Mouse (Mus musculus): ENCODE measurements around the gene Epha2. TPM values are rescaled to one million over a fixed set of nuclear protein-coding genes. Genes with fewer than 3 reads are reported as not detected.
A peak's percentile ranks its signal among the peaks of the same experiment; 100 is the strongest.

The Epha2 gene
- polyA plus RNA-seq, 1 experiment from 2014 or later = 1.7 TPM

DNA sequence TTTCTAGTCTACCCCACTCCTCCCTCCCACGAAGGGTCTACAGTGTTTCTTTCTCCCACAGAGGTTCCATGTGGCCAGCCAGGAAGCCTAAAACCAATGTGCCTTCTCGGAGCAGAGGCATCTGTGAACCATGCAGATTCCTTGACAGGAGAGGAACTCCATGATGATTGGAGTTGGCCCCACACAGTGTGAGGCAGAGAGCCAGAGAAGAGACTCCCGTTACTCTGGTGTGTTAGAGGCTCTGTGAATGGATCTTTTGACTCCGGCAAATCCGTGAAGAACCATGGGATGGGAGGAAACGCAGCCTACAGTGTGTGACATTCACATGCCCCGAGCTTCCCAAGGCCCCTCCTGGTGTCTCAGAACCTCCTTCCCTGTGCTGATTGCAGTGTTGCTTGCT lies 42.5 kb downstream of the Epha2 start:
- Histone ChIP-seq H3K36me3 (no peaks in the 10 kb centered on the region), H3K4me1 (replicated peaks) (peaks cover 10% of the 10 kb centered on the region), H3K4me3 (no peak overlapping the region), H3K27me3 (no peaks in the 10 kb centered on the region), H3K4me2 (no peak overlapping the region), H3K9me3 (no peaks in the 10 kb centered on the region), H3K9ac (no peak overlapping the region), H3K27ac (replicated peaks) (no peak overlapping the region)
- ATAC-seq (ENCODE audit: low read depth) = no peak
- 59% methylated on average over 7 of the region's 7 CpGs for WGBS

DNA sequence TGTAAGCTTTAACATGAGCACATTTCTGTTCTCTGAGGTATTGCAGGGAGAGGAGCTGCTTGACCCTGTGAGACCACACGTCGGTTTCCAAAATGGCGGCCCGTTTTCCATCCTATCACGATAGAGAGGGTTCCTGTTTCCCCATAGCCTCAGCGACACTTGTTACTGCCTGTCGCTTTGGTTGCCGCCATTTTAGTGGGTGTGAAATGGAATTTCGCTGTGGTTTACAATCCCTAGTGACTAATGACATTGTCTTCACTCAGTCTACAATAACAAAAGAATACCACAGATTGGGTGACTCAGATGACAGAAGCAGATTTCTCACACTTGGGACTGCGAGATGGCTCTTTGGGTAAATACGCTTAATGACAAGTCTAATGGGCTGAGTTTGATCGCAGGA lies 44.2 kb downstream of the Epha2 start:
- H3K4me1 ChIP-seq (replicated peaks) = no peaks in the 10 kb centered on the region
- no peak overlapping the region for H3K4me3 ChIP-seq
- H3K4me2 ChIP-seq = no peak overlapping the region
- H3K27ac ChIP-seq (replicated peaks) = no peak overlapping the region
- no peaks in the 10 kb centered on the region for H3K27me3 ChIP-seq
- no peaks in the 10 kb centered on the region for H3K9me3 ChIP-seq
- no peaks in the 10 kb centered on the region for H3K36me3 ChIP-seq
- 87% methylated on average over 12 of the region's 12 CpGs for WGBS
- no peak overlapping the region for H3K9ac ChIP-seq
- no peak for ATAC-seq (ENCODE audit: low read depth)

DNA sequence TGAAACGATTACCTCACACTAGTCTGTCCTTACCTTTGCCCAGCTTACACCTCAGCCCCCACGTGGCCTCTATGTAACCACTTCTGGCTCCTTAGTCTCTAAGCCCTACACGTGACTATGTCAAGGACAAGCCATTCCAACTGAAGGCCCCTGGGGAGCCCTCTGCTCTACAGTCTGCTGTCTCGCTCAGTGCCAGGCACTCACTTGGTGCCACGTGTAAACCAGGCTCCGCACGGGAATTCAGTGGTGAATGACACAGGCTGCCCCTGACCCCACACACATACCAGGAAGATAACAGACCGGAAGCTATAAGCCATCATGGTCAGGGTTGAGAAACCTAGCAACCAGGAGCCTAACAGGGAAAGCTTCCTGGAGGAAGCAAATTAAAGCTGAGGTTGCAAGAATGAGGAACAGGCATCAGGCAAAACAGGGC lies 46.3 kb downstream of the Epha2 start:
- H3K27me3 ChIP-seq = no peaks in the 10 kb centered on the region
- H3K9me3 ChIP-seq = no peaks in the 10 kb centered on the region
- H3K4me2 ChIP-seq = no peak overlapping the region
- ATAC-seq (ENCODE audit: low read depth) = no peak
- H3K27ac ChIP-seq (replicated peaks) = no peak overlapping the region
- no peaks in the 10 kb centered on the region for H3K4me1 ChIP-seq (replicated peaks)
- 62% methylated on average over 8 of the region's 8 CpGs for WGBS
- no peak overlapping the region for H3K4me3 ChIP-seq
- H3K9ac ChIP-seq = no peak overlapping the region
- no peaks in the 10 kb centered on the region for H3K36me3 ChIP-seq

DNA sequence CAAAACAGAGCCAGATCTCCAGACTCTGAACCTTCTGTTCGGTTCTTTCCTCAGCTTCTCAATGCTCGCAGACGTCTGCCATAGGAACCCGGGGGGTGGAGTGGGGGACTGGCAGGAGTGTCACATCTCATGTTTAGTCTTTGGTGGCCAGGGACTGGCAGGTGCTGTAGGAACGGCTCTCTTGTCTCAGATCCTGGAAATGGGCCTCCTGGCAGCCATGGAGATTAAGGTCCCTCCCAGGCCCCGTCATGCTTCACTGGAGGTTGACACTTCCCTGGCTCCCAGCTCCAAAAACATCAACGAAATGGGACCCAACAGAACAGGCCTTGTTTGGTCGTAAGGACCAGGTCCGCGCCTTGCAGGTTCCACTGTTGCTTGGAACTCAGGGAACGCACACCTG lies 47.6 kb downstream of the Epha2 start:
- Histone ChIP-seq H3K4me2 (no peak overlapping the region), H3K27me3 (no peaks in the 10 kb centered on the region), H3K36me3 (no peaks in the 10 kb centered on the region), H3K9me3 (no peaks in the 10 kb centered on the region), H3K9ac (no peak overlapping the region), H3K4me1 (replicated peaks) (no peaks in the 10 kb centered on the region), H3K27ac (replicated peaks) (no peak overlapping the region), H3K4me3 (no peak overlapping the region)
- ATAC-seq (ENCODE audit: low read depth) = no peak
- 76% methylated on average over 11 of the region's 11 CpGs for WGBS

DNA sequence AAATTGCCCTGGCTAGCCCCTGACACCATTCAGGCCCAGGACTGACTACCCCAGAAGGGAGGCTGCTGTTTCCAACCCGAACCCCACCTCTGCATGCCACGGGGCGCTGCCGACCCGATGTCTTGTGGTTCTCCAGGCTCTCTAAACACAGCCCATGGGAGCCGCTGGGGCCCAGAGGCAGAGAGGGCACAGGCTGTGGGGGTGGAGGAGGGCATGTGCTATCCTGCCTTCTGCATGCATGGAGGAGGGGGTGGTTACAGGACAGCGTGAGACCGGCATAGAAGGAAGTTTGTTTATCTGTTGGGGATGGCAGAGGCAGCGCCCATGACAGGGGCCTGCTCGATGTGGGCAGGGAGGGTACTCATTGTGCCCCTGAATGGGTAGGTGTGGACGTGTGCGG lies 49.0 kb downstream of the Epha2 start:
- no peak overlapping the region for H3K27ac ChIP-seq (replicated peaks)
- H3K27me3 ChIP-seq = no peaks in the 10 kb centered on the region
- H3K36me3 ChIP-seq = no peaks in the 10 kb centered on the region
- H3K9ac ChIP-seq = no peak overlapping the region
- no peaks in the 10 kb centered on the region for H3K9me3 ChIP-seq
- H3K4me1 ChIP-seq (replicated peaks) = no peaks in the 10 kb centered on the region
- 87% methylated on average over 12 of the region's 12 CpGs for WGBS
- H3K4me3 ChIP-seq = no peak overlapping the region
- no peak overlapping the region for H3K4me2 ChIP-seq
- no peak for ATAC-seq (ENCODE audit: low read depth)

DNA sequence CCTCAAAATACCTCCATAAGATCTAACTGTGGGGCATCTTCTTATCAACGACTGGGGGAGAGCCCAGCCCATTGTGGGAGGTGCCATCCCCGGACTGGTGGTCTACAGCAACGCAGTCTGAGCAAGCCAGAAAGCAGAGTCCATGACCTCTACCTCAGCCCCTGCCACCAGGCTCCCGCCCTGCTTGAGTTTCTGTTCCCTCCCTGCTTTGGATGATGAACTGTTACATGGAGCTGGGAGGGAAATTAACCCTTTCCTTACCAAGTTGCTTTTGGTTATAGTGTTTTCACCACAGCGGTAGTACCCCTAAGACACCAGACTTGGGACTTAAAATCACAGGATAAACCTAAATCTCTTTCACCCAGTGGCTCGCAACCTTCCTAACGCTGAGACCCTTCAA lies 50.9 kb downstream of the Epha2 start:
- Histone ChIP-seq H3K9me3 (no peaks in the 10 kb centered on the region), H3K4me3 (no peak overlapping the region), H3K9ac (no peak overlapping the region), H3K4me2 (no peak overlapping the region), H3K27ac (replicated peaks) (no peak overlapping the region), H3K27me3 (no peaks in the 10 kb centered on the region), H3K4me1 (replicated peaks) (no peaks in the 10 kb centered on the region), H3K36me3 (no peaks in the 10 kb centered on the region)
- ATAC-seq (ENCODE audit: low read depth) = no peak
- 66% methylated on average over 7 of the region's 7 CpGs for WGBS

DNA sequence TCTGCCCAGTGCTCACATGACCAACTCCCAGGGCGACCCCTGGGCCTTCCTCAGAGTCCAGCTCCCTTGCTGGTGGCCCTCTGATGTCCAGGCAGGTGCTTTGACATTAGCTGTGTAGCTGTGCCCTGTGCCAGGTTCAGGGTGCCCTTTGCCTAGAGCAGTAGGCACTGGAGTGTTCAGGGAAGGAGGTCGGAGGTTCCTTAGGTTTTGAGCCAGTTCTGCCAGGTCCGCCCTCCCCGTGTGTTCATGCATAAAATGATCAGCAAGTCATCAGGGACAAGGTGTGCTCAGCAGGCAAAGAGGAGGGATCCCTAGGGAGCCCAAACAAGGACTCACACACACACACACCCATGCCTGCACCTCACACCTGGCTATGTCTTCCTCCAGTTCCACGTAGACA lies 51.9 kb downstream of the Epha2 start:
- Histone ChIP-seq H3K27ac (replicated peaks) (no peak overlapping the region), H3K4me3 (no peak overlapping the region), H3K9me3 (no peaks in the 10 kb centered on the region), H3K9ac (no peak overlapping the region), H3K27me3 (no peaks in the 10 kb centered on the region), H3K4me2 (no peak overlapping the region), H3K4me1 (replicated peaks) (no peaks in the 10 kb centered on the region), H3K36me3 (no peaks in the 10 kb centered on the region)
- 84% methylated on average over 5 of the region's 5 CpGs for WGBS
- no peak for ATAC-seq (ENCODE audit: low read depth)

DNA sequence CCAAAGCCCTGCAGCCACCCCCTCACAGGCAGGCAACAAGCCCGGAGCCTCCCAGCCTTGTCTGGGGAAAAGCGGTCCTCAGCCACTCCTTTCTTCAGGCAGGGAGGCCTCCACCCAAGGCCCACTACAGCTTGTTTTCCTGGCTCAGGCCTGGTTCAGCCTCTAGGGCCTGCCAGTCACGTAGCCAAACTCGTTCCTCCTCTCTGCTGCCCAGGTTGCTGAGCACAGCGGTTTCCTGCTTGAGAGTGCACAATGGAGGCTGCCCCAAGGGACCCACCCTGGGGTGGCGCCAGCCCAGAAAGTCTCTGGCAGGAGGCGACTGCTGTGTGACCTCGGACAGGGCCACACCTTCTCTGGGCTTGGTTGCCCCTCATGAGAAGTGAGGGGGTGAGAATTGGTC lies 52.8 kb downstream of the Epha2 start:
- WGBS = 73% methylated on average over 8 of the region's 8 CpGs
- Histone ChIP-seq H3K36me3 (no peaks in the 10 kb centered on the region), H3K4me1 (replicated peaks) (no peaks in the 10 kb centered on the region), H3K27ac (replicated peaks) (no peak overlapping the region), H3K9ac (no peak overlapping the region), H3K9me3 (no peaks in the 10 kb centered on the region), H3K4me3 (no peak overlapping the region), H3K4me2 (no peak overlapping the region), H3K27me3 (no peaks in the 10 kb centered on the region)
- ATAC-seq (ENCODE audit: low read depth) = no peak

DNA sequence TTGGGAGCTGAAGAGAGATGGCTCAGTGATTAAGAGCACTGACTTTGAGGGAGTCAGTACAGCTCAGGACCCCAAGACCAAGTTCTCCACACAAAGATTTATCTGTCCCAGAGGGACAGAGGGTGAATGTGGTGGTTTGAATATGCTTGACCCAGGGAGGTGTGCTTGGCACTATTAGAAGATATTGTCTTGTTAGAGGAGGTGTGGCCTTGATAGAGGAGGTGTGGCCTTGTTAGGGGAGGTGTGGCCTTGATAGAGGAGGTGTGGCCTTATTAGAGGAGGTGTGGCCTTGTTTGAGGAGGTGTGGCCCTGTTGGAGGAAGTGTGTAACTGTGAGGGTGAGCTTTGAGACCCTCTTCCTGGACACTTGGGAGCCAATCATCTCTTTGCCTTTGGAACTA lies 56.8 kb downstream of the Epha2 start:
- Histone ChIP-seq H3K9ac (no peak overlapping the region), H3K4me3 (no peak overlapping the region), H3K27me3 (peaks cover 8% of the 10 kb centered on the region; the same call in 1 of the 2 replicates), H3K27ac (replicated peaks) (no peak overlapping the region), H3K36me3 (no peaks in the 10 kb centered on the region), H3K4me2 (no peak overlapping the region), H3K9me3 (no peaks in the 10 kb centered on the region), H3K4me1 (replicated peaks) (peaks cover 10% of the 10 kb centered on the region)
- no peak for ATAC-seq (ENCODE audit: low read depth)

DNA sequence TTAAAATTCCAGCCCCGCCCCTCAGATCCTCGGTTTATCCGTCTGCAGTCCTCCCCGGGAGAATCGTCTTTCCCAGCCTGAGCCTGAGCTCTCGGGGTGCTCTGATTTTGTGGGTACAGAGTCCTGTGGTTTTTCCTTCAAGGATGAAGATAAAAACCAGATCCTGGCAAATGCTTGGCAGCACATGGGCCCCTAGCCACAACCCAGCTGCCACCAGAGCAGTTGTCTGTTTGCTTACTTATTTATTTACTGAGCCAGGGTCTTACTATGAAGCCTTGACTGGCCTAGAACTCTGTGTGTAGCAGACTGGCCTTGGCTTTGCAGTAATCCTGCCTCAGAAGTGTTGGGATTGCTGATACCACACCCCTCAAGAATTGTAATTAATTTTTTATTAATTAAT lies 58.2 kb downstream of the Epha2 start:
- H3K27ac ChIP-seq (replicated peaks) = no peak overlapping the region
- WGBS = 81% methylated on average over 6 of the region's 6 CpGs
- ATAC-seq (ENCODE audit: low read depth) = no peak
- H3K9ac ChIP-seq = no peak overlapping the region
- H3K9me3 ChIP-seq = no peaks in the 10 kb centered on the region
- H3K27me3 ChIP-seq = peaks cover 17% of the 10 kb centered on the region
- H3K4me2 ChIP-seq = no peak overlapping the region
- H3K4me3 ChIP-seq = no peak overlapping the region
- H3K4me1 ChIP-seq (replicated peaks) = peaks cover 13% of the 10 kb centered on the region
- no peaks in the 10 kb centered on the region for H3K36me3 ChIP-seq

DNA sequence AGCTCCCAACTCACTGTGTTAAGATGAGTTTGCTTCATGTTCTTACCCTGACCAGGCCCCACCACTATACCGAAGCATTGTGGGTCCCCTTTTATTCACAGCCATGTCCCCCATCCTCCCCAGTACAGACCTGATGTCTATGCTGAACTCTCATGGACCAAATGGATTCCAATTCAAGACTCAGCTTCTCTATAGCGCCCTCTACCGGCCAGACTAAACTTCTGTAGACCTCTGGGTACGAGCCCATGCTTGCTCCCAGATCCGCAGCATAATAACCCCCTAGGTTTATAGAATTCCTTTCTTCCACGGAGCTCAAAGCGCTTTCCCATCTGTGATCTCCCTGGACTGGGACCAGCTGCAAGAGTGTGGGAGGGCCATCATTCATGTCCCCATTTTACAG lies 59.8 kb downstream of the Epha2 start:
- H3K9ac ChIP-seq = no peak overlapping the region
- H3K4me3 ChIP-seq = no peak overlapping the region
- H3K9me3 ChIP-seq = no peaks in the 10 kb centered on the region
- ATAC-seq (ENCODE audit: low read depth) = no peak
- no peak overlapping the region for H3K27ac ChIP-seq (replicated peaks)
- peaks cover 13% of the 10 kb centered on the region for H3K4me1 ChIP-seq (replicated peaks)
- no peaks in the 10 kb centered on the region for H3K36me3 ChIP-seq
- H3K4me2 ChIP-seq = no peak overlapping the region
- 30% methylated on average over 7 of the region's 7 CpGs for WGBS
- peaks cover 33% of the 10 kb centered on the region for H3K27me3 ChIP-seq

DNA sequence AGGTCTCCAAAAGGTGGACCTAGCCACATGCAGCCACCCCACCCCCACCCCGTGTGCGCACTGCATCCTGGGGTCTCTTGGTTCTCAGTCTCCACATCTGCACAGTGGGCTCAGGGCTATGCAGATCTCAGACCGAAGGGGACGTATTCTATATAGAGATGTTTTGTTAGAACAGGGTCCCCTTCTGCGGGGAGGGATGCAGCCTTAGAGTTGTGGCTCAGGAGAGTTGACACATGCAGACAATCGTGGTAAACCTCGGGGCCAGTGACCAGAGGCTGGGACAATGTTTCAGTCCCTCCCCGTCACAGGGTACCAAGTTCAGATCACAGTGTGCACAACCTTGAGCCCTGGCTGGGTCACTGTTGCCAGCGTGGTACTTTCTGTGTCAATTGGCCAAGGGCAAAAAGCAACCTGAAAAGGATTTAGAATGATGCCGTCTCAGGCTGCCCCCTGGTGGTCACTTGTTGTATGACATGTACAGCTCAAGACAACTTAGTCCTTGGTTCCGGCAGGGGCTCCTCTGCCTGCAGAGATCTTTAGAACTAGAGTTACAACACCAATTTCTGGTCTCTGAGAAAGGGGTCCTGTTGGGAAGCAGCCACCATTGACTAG lies 62.0 kb downstream of the Epha2 start:
- no peak overlapping the region for H3K9ac ChIP-seq
- 31% methylated on average over 11 of the region's 11 CpGs for WGBS
- no peak overlapping the region for H3K27ac ChIP-seq (replicated peaks)
- H3K4me1 ChIP-seq (replicated peaks) = peaks cover 18% of the 10 kb centered on the region
- no peak overlapping the region for H3K4me3 ChIP-seq
- H3K9me3 ChIP-seq = no peaks in the 10 kb centered on the region
- no peak for ATAC-seq (ENCODE audit: low read depth)
- H3K27me3 ChIP-seq = peaks cover 55% of the 10 kb centered on the region
- 0 out of 2 replicates have a peak overlapping the region, but pooled peaks have one; percentile 16 for H3K4me2 ChIP-seq
- no peaks in the 10 kb centered on the region for H3K36me3 ChIP-seq

DNA sequence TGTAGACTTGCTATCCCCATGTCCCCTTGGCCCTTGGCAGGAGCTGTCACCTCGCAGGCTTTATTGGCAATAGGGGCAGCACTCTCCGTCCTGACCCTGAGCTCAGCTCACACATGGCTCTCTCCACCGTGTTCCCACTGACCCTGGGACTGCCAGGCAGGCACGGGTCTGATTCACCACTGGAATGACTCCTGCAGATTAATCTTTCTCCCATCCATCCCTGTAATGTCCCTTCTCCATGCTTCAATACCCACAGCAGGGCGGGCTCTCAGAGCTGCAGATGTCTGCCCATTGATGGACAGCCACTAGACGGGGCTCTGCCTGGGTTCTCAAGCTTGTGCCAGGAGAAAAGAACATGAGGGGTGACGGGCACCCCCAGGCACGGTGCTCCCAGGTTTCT lies 64.1 kb downstream of the Epha2 start:
- Histone ChIP-seq H3K4me3 (no peak overlapping the region), H3K9me3 (no peaks in the 10 kb centered on the region), H3K4me2 (no peak overlapping the region), H3K36me3 (no peaks in the 10 kb centered on the region), H3K4me1 (replicated peaks) (peaks cover 19% of the 10 kb centered on the region), H3K27ac (replicated peaks) (no peak overlapping the region), H3K9ac (no peak overlapping the region), H3K27me3 (peaks cover 66% of the 10 kb centered on the region)
- no peak for ATAC-seq (ENCODE audit: low read depth)
- WGBS = 58% methylated on average over 8 of the region's 8 CpGs
